Mouse (Mus musculus) midbrain, embryonic 13.5 days (tissue): ENCODE data around the gene Ifnk. TPM values are rescaled to one million over a fixed set of nuclear protein-coding genes. Genes with fewer than 3 reads are reported as not detected.

Experiments
- ATAC-seq: fragments of 200-750 bp; cut with Nextera tagmentation; 2 replicates; pipeline ENCODE4 v1.8.0; 2017; ENCODE audit warnings: mild to moderate bottlenecking, moderate TSS enrichment, moderate library complexity
- H3K27ac ChIP-seq: fragments of 300-500 bp; sonication (generic); 2 replicates; pipeline ENCODE4 v1.5.1; 2015; ENCODE audit warnings: inconsistent platforms, mild to moderate bottlenecking, moderate library complexity
- H3K27me3 ChIP-seq: fragments of 300-500 bp; sonication (generic); 2 replicates; pipeline ENCODE4 v1.6.1; 2015; ENCODE audit warnings: mild to moderate bottlenecking, inconsistent platforms
- H3K36me3 ChIP-seq: fragments of 300-500 bp; sonication (generic); 2 replicates; pipeline ENCODE4 v1.6.1; 2015; ENCODE audit warnings: mild to moderate bottlenecking, inconsistent platforms
- H3K4me1 ChIP-seq: fragments of 300-500 bp; sonication (generic); replicated peaks from 2 replicates; pipeline ENCODE4 v1.6.1; 2015; ENCODE audit warnings: inconsistent platforms
- H3K4me2 ChIP-seq: fragments of 300-500 bp; sonication (generic); replicated peaks from 2 replicates; pipeline ENCODE4 v1.6.1; 2015; ENCODE audit warnings: moderate library complexity, mild to moderate bottlenecking, inconsistent platforms
- H3K4me3 ChIP-seq: fragments of 300-500 bp; sonication (generic); replicated peaks from 2 replicates; pipeline ENCODE4 v1.5.1; 2015; ENCODE audit warnings: mild to moderate bottlenecking, inconsistent platforms
- H3K9ac ChIP-seq: fragments of 300-500 bp; sonication (generic); replicated peaks from 2 replicates; pipeline ENCODE4 v1.6.1; 2015; ENCODE audit warnings: mild to moderate bottlenecking, inconsistent platforms
- H3K9me3 ChIP-seq: fragments of 300-500 bp; sonication (generic); 2 replicates; pipeline ENCODE4 v1.6.1; 2016; ENCODE audit warnings: mild to moderate bottlenecking, inconsistent platforms
- WGBS: fragments of 180-500 bp; shearing (Covaris S2); methylation state at CpG from one replicate; pipeline ENCODE4 v1.1.7; 2015; 5-methylcytosine and 5-hydroxymethylcytosine counted together
- polyA plus RNA-seq: library from polyadenylated mRNA; unstranded; fragments of >200 nt; fragmentation: Nextera tagmentation; extraction: Ambion mirVana; gene quantifications from 2 replicates; pipeline ENCODE4 v1.2.1, GENCODE M21; 2015

The Ifnk gene
- polyA plus RNA-seq = 0.26 TPM in 1 of 2 replicates, not detected in the other

- ATAC-seq = no peak
- no peak within 1 kb of the TSS for H3K4me3 ChIP-seq
- H3K4me1 ChIP-seq = peaks cover 15% of the 10 kb centered on the region
- 88% methylated on average over 4 of the region's 4 CpGs for WGBS
- H3K36me3 ChIP-seq = no peaks in the 10 kb centered on the region
- H3K9me3 ChIP-seq = no peaks in the 10 kb centered on the region
- H3K9ac ChIP-seq = no peak within 1 kb of the TSS
- no peak within 1 kb of the TSS for H3K27ac ChIP-seq
- H3K27me3 ChIP-seq = no peaks in the 10 kb centered on the region
- H3K4me2 ChIP-seq = no peak within 1 kb of the TSS
These were observed at the start of gene Ifnk for GRCm38 (mm10) chr4:35151756-35152155. Gene Ifnk, plus strand, starts transcription at chr4:35152056.

- Histone ChIP-seq H3K9me3 (no peaks in the 10 kb centered on the region), H3K4me1 (peaks cover 4% of the 10 kb centered on the region), H3K4me2 (no peak overlapping the region), H3K9ac (no peak overlapping the region), H3K27ac (no peak overlapping the region), H3K27me3 (no peaks in the 10 kb centered on the region), H3K36me3 (no peaks in the 10 kb centered on the region), H3K4me3 (no peak overlapping the region)
- 72% methylated on average over 14 of the region's 14 CpGs for WGBS
- ATAC-seq = no peak
These were observed 46.6 kb upstream of the Ifnk start for GRCm38 (mm10) chr4:35105115-35105773.

- H3K9me3 ChIP-seq = no peaks in the 10 kb centered on the region
- no peaks in the 10 kb centered on the region for H3K36me3 ChIP-seq
- no peaks in the 10 kb centered on the region for H3K27me3 ChIP-seq
- peaks cover 5% of the 10 kb centered on the region; the same call in 1 of the 2 replicates for H3K4me1 ChIP-seq
- no peak overlapping the region for H3K27ac ChIP-seq
- no peak overlapping the region for H3K4me2 ChIP-seq
- H3K9ac ChIP-seq = no peak overlapping the region
- H3K4me3 ChIP-seq = no peak overlapping the region
- 94% methylated on average over 4 of the region's 4 CpGs for WGBS
- ATAC-seq = no peak
These were observed 39.4 kb upstream of the Ifnk start for GRCm38 (mm10) chr4:35112452-35112851.

- Histone ChIP-seq H3K4me2 (no peak overlapping the region), H3K9ac (no peak overlapping the region), H3K36me3 (no peaks in the 10 kb centered on the region), H3K4me1 (peaks cover 5% of the 10 kb centered on the region; the same call in 1 of the 2 replicates), H3K9me3 (no peaks in the 10 kb centered on the region), H3K27me3 (no peaks in the 10 kb centered on the region), H3K27ac (no peak overlapping the region), H3K4me3 (no peak overlapping the region)
- no peak for ATAC-seq
- WGBS = 83% methylated on average over 13 of the region's 13 CpGs
These were observed 38.2 kb upstream of the Ifnk start for GRCm38 (mm10) chr4:35113516-35114248.

- Histone ChIP-seq H3K9me3 (no peaks in the 10 kb centered on the region), H3K4me3 (no peak overlapping the region), H3K27me3 (no peaks in the 10 kb centered on the region), H3K27ac (no peak overlapping the region), H3K4me2 (no peak overlapping the region), H3K9ac (no peak overlapping the region), H3K4me1 (peaks cover 5% of the 10 kb centered on the region; the same call in 1 of the 2 replicates), H3K36me3 (no peaks in the 10 kb centered on the region)
- ATAC-seq = no peak
- 68% methylated on average over 2 of the region's 2 CpGs for WGBS
These were observed 36.9 kb upstream of the Ifnk start for GRCm38 (mm10) chr4:35114950-35115349.

- Histone ChIP-seq H3K36me3 (no peaks in the 10 kb centered on the region), H3K4me2 (no peak overlapping the region), H3K9me3 (no peaks in the 10 kb centered on the region), H3K27ac (no peak overlapping the region), H3K27me3 (no peaks in the 10 kb centered on the region), H3K4me1 (peaks cover 8% of the 10 kb centered on the region; the same call in 1 of the 2 replicates), H3K4me3 (no peak overlapping the region), H3K9ac (no peak overlapping the region)
- WGBS = 16% methylated on average over 6 of the region's 6 CpGs
- peak; percentile 91 for ATAC-seq
These were observed 35.9 kb upstream of the Ifnk start for GRCm38 (mm10) chr4:35115933-35116332.

GRCm38 (mm10) chr4:35117144-35117543, 34.7 kb upstream of the Ifnk start:
- peaks cover 19% of the 10 kb centered on the region for H3K4me1 ChIP-seq
- H3K9me3 ChIP-seq = no peaks in the 10 kb centered on the region
- no peak overlapping the region for H3K4me2 ChIP-seq
- H3K9ac ChIP-seq = no peak overlapping the region
- no peak overlapping the region for H3K4me3 ChIP-seq
- whole genome bisulfite sequencing = 98% methylated on average over 3 of the region's 3 CpGs
- ATAC-seq = no peak
- H3K27me3 ChIP-seq = no peaks in the 10 kb centered on the region
- no peaks in the 10 kb centered on the region for H3K36me3 ChIP-seq
- no peak overlapping the region for H3K27ac ChIP-seq

GRCm38 (mm10) chr4:35118851-35119250, 33.0 kb upstream of the Ifnk start:
- WGBS = 97% methylated on average over 2 of the region's 2 CpGs
- Histone ChIP-seq H3K27me3 (no peaks in the 10 kb centered on the region), H3K4me3 (no peak overlapping the region), H3K36me3 (no peaks in the 10 kb centered on the region), H3K27ac (no peak overlapping the region), H3K9ac (no peak overlapping the region), H3K4me2 (no peak overlapping the region), H3K4me1 (peaks cover 35% of the 10 kb centered on the region), H3K9me3 (no peaks in the 10 kb centered on the region)
- no peak for ATAC-seq

- 73% methylated on average over 2 of the region's 4 CpGs for WGBS
- Histone ChIP-seq H3K9me3 (no peaks in the 10 kb centered on the region), H3K4me1 (peaks cover 41% of the 10 kb centered on the region), H3K27ac (no peak overlapping the region), H3K4me3 (no peak overlapping the region), H3K36me3 (no peaks in the 10 kb centered on the region), H3K27me3 (no peaks in the 10 kb centered on the region), H3K4me2 (no peak overlapping the region), H3K9ac (no peak overlapping the region)
- ATAC-seq = no peak
These were observed 31.7 kb upstream of the Ifnk start for GRCm38 (mm10) chr4:35120159-35120558.

- H3K9ac ChIP-seq = no peak overlapping the region
- H3K4me1 ChIP-seq = peaks cover 45% of the 10 kb centered on the region
- H3K27ac ChIP-seq = no peak overlapping the region
- WGBS = 77% methylated on average over 8 of the region's 8 CpGs
- H3K4me3 ChIP-seq = no peak overlapping the region
- H3K9me3 ChIP-seq = no peaks in the 10 kb centered on the region
- no peaks in the 10 kb centered on the region for H3K36me3 ChIP-seq
- no peak overlapping the region for H3K4me2 ChIP-seq
- ATAC-seq = no peak
- H3K27me3 ChIP-seq = no peaks in the 10 kb centered on the region
These were observed 31.3 kb upstream of the Ifnk start for GRCm38 (mm10) chr4:35120575-35120974.

- Histone ChIP-seq H3K27ac (no peak overlapping the region), H3K36me3 (no peaks in the 10 kb centered on the region), H3K9me3 (no peaks in the 10 kb centered on the region), H3K4me2 (peak overlapping the region; percentile 36), H3K4me3 (no peak overlapping the region), H3K27me3 (no peaks in the 10 kb centered on the region), H3K9ac (peak overlapping the region; percentile 0; the same call in 1 of the 2 replicates), H3K4me1 (peaks cover 48% of the 10 kb centered on the region)
- ATAC-seq = no peak
- 37% methylated on average over 12 of the region's 12 CpGs for WGBS
These were observed 30.8 kb upstream of the Ifnk start for GRCm38 (mm10) chr4:35121060-35121459.

- peak overlapping the region; percentile 9 for H3K4me2 ChIP-seq
These were observed 28.8 kb upstream of the Ifnk start for GRCm38 (mm10) chr4:35123087-35123486.

More at GRCm38 (mm10) chr4:35123087-35123486, 28.8 kb upstream of the Ifnk start:
- Histone ChIP-seq H3K4me3 (no peak overlapping the region), H3K9me3 (no peaks in the 10 kb centered on the region), H3K36me3 (no peaks in the 10 kb centered on the region), H3K27me3 (no peaks in the 10 kb centered on the region), H3K27ac (no peak overlapping the region), H3K9ac (no peak overlapping the region), H3K4me1 (peaks cover 58% of the 10 kb centered on the region)
- no peak for ATAC-seq
- 69% methylated on average over 5 of the region's 5 CpGs for WGBS
